Mouse (Mus musculus): ENCODE data around the gene Zscan4b.
"Not testable (repeated sequence)": the region's sequence is repeated elsewhere in the genome, so short reads cannot be mapped to it uniquely, and the experiment has no call there.

Gene Zscan4b

DNA sequence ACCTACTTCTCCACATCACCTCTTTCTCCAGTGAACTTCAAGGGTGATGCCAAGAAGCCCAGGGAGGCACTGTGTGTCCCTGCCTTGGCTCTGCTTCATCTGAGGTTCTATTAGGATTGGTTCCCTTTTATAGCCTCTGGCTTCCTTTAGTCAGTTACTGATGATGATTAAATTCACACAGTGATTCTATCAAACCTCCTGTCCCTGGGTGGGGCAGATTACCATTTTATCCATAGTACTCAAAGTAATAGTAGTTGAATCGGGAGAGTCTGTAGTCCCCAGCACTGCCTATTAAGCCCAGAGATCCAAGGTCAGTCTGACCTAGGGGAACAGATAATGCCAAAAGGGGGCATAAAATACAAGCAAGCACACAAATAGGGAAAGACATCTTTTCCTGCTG lies at the start of gene Zscan4b:
Gene Zscan4b (minus strand): TSS at position 101 of the 400 bp plus-strand sequence.
- DNase-seq (ENCODE audit: low read depth) = not testable (repeated sequence)
